Mouse (Mus musculus) c-Kit-positive CD71-positive TER-119-positive erythroid progenitor cells, embryonic 14.5 days (primary cell): Measurements from ENCODE around the gene Cd300lg.

Experiments used
- DNase-seq: peaks from one replicate; pipeline ENCODE4 v3.0.0-alpha.2; 2013; ENCODE audit warnings: low spot score

Gene Cd300lg

DNA sequence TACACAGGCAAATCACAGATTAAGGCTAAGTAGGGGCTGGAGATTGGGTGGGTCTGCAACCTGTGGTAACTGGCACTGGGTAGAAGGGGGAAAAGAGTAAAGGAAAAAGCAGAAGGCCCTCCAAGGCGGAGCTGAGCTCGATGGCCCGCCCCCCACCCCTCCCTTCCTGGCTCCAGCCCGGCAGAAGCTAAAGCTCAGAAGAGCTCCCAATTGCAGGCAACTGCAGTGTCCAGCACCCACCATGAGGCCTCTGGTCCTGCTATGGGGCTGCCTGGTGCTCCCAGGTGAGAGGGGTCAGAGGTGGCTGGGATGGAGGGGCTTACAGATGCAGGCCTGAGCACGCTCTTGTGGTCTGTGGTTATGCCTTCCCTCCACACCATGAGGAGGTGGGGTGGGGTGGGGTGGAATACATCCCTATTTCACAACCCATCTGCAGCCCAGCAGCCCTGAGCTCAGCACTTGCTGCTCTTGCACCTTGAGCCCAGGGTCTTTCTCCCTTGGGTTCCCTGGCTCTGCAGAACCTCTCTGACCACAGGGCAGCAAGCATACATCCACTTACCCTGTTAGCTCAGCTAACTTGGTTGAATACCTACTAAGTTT is at the start of gene Cd300lg:
TSS of gene Cd300lg (plus strand) at position 160 of the 600 bp plus-strand sequence.
- no peak for DNase-seq

DNA sequence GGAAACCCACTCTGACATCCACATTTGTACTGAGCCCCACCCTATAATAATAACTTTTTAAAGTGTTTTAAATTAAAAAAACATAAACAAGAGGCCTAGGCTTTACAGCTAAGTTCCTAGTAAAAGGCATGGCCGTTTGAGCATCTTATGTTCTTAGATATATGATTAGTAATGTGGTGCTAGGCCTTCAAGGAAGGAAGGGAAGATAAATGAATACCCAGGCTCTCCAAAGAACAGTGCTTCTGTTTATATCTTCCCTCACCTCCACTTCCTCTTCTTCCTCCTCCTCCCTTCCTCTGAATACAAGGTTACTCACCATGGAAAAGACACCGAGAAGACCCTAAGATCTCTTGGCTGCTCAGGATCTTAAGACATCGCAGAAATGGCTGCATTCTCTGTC is 49.5 kb upstream of the Cd300lg start:
- DNase-seq, result no peak

DNA sequence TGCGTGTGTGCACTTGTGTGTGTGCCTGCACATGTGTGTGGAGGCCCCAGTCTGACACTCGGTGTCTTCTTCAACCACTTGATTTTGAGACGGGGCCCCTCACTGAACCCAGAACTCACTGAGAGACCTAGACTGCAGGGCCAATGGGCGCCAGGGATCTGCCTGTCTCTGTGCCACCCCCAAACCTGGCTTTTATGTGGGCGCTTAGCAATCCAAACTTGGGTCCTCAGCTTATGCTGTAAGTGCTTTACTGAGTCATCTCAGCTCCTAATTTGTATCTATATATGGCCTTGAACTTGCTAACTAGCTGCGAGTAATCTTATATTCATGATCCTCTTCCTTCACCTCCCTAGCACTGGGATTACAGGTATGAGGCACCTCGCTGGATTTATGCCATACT is 48.9 kb upstream of the Cd300lg start:
- no peak for DNase-seq

DNA sequence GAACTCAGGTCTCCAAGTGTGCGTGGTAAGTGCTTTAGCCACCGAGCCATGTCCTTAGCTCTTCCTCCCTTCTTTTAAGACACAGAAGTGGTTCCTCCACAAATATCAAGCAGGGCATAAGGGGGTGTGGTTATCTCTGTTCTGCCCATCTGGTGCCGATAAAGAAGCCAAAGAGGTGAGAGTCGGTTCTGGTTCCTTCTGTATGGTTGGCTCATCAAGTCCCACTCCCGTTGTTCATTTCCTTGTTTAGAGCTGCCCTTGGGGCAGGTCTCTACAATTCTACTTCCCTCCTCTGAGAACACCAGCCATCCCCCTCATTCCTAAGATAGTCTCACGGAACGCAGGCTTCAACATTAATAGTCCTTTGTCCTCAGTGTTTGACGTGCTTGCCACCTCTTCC is 47.2 kb upstream of the Cd300lg start:
- peak; percentile 76 for DNase-seq

DNA sequence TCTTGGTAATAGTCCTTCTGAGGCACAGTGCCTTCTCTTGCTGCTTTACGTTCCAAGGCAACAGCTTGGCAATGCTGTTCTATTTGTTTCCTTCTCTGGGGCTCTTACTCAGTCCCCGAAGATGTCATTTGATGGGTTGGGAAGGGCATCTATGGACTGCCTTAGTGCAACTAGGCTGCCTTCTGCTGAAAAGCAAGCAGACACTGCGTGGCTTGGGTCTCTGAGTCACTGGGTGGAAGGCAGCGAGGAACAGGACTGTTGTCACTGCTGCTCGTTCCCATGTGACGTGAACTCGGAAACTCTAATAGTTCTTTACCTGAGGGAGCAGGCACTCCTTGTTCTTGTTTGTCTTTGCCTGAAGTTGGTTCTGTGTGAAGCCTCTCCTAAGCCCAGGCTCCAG is 45.4 kb upstream of the Cd300lg start:
- no peak for DNase-seq

DNA sequence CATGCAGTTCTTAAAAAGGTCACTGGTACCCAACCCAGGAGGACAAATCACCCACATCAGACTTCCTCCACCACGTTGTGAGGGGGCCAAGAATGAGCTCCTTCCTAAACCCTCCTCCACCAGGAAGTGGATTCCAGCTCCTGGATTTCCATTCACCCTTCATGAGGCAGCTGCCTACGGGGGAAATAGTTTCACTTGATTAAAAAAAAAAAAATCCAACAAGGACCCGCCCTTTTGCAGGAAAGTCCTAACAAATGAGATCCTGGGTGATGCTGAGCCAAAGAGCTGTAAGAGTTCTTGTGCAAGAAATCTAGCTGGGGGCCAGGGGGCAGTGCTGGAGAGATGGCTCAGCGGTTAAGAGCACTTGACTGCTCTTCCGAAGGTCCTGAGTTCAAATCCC is 43.1 kb upstream of the Cd300lg start:
- no peak for DNase-seq

DNA sequence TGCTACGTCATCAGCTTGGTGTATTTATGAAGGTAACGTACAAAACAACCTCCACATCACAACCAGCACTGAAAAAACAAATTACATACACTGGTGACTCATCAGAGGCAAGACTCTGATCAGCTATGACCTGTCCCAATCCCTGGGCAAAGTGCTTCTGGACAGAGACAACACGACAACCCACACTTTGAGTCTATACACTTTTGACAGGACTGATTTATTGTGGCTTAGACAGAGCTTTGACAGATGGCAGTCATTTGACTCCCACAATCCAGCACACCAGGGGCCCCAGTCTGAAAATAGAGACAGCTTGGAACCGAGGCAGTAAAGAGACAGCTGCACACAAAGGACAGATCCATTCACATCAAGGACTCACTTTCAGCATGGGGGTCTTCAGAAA is 41.8 kb upstream of the Cd300lg start:
- no peak for DNase-seq

DNA sequence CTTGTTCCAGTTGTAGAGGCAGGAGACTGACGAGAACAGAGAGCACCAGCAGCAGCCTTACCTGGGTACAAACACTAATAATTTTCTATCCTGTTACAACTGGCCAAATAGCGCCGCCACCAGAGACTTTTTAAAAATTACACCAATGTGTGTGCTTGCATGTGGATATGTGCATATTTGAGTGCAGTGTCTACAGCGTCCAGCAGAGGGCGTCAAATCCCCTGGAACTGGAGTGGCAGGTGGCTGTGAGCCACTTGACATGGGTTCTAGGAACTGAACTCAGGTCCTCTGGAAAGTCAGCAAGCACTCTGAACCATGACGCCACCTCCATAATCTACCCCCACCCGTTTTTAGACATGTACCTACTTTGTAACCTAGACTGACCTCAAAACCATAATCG is 37.1 kb upstream of the Cd300lg start:
- no peak for DNase-seq

DNA sequence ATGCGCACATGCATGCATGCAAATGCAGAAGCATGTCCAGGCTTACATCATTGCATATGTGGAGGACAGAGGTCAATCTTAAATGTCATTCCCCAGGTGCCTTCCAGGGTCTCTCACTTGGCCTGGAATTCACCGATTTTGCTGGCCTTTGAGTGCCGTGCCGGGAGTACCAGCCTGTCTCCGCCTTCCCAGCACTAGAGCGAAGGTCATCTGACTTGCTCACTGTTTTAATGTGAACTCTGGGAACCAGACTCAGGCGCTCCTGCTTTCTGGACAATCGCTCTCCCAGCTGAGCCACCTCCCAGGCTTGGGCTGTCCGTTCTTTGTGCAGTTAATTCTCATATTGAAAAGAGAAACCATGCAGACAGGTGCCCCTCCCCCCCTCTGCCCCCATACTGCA is 35.0 kb upstream of the Cd300lg start:
- DNase-seq, result no peak

DNA sequence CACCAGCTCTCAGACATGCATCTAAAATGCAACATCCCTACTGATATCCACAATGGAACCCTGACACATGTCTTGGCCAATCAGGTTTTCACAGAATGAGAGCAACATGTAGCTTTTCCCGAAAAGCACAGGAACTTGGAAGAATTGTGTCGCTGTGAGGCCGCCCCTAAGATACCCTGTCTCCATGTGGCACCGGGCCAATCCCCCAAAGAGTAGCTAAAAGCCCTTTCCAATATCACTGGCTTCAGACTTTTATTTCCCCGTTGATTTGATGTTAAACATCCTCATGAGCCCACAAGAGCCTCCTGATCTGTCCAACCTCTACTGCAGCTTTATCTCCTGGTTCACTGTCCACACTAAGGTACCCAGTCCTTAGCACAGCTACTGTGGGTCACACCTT is 34.6 kb upstream of the Cd300lg start:
- DNase-seq, result no peak

DNA sequence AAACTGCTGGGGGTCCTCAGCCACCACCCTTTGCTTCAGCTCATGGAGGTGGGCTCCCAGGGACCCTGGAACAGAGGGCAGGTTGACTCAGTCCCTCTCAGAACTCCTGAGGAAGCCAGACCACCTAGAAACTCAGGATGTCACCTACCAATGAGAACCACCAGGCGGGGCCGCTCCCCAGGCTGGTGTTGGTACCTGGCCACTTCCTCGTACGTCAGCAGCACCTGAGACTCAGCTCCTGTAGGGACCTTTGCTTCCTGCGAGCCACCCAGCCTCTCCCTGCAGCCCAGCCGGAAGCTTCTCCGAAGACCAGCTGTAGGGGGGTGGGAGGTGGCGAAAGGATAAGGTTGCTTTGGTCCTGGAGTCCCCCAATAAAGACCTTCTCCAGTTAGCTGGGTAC is 32.9 kb upstream of the Cd300lg start:
- no peak for DNase-seq

DNA sequence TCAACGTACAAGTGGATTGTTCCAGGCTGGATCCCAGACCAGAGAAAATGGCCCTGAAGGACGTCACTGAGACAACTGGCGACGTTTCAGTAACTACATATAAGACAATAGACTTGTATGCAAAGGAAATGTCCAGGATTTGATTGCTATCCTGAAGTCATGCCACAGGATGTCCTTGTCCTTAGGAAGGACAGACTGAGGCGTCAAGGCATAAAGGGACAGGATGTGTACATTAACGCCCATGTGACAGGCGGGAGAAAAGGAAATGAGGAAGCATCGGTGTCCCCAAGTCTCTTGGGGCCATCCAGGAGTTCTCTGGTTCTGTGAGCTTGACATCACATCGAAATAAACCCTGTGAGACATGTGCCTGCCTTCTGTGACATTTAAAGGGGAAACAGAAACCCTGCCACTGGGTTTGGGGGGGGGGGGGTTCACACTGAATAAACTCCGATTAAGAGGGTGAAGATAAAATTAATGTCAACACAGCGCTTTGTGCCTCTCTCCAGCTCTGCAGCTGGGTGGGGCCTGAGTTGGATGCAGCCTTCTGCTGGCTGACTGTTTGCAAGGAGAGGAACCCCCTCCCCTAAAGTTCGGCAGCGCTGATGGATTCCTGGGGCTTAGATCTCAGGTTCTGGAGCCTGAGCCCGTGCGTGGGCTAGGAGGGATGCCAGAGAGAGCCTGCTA is 32.2 kb upstream of the Cd300lg start:
- DNase-seq, result no peak

DNA sequence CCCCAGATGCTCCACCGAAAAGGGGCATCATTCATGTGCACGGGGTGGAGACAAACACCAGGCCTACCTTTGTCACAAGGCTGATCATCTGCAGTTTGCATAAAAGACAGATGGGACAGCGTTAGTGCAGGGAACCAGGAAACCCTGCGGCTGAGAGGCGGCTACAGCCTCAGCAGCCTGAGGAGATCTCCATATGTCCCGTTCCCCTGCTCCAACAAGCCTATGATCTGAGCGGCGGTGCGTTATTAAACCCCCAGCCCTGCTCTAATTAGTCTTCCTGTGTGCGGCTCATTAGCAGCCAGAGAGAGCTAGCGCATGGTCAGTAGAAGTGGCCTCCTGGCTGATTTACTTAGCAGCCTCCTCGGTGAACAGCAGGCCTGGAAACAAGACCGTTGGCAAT is 31.2 kb upstream of the Cd300lg start:
- DNase-seq, result no peak

DNA sequence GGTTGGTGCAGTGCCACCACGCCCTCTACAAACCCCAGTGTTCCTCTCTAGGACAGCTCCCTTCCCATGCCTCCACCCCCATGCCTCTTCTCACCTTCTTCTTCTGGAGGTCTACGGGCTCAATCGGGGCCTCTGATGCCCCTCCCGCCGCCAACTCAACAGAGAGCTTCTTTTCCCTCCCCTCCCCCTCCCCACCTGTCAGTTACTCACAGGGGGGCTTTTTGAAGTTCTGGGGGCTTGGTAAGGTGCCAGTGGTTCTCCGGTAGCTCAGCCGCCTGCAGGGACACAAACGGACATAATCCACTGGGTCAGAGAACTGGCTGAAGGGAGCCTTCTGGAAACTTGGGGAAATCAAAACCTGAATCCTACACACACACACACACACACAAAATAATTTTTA is 29.8 kb upstream of the Cd300lg start:
- no peak for DNase-seq

DNA sequence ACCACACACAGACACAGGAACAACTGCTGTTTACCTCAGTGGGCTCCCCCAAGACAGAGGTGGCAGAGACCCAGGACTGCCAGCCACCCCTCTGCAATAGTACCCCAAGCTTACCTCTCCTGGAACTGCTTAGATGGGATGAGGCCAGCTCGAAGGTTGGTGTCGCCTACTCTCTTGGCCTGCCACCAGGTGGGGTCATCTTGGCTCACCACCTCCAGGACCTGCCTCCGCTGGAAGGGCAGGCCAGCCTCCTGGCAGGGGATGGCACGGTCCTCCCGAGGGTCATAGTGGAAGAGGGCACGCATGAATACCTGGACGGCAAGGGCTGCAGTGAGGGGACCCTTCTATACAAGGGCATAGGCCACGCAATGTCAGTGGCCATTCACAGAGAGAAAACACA is 28.1 kb upstream of the Cd300lg start:
- no peak for DNase-seq

DNA sequence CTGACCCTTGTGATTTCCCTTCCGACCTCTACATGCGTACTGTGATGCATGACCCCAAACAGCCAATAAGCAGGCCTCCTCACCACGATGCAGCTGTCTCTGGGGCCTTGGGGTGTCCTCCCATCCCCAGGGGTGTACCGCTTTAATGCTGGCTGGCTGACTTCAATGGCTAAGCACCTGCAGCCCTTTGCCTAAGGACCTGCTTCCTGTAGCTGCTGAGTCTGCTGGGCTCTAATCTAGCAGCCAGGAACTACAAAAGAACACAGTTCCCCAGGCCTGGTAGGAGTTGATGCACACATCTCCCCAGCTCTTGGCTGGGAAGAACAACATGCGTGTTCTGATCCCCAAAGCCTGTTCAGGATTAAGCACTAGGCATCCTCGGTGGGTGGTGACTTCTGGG is 25.8 kb upstream of the Cd300lg start:
- DNase-seq, result no peak

DNA sequence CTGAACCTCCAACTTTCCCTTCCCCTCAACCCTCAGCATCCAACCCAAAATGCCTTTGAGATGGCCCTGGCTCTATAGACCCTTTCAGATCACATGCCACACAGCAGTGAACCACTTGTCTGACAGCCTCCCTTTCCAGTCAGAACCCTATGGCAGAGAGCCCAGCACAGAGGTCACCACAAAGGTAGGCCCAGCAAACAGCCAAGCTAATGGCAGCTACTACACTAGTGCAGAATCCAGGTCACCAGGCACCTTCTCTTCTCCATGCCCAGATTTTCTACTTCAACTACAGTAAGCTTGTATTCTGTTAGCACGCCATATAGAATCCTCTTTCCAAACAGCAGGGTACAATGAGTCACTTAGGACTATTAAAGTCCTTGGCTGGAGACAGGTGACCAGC is 25.2 kb upstream of the Cd300lg start:
- no peak for DNase-seq

DNA sequence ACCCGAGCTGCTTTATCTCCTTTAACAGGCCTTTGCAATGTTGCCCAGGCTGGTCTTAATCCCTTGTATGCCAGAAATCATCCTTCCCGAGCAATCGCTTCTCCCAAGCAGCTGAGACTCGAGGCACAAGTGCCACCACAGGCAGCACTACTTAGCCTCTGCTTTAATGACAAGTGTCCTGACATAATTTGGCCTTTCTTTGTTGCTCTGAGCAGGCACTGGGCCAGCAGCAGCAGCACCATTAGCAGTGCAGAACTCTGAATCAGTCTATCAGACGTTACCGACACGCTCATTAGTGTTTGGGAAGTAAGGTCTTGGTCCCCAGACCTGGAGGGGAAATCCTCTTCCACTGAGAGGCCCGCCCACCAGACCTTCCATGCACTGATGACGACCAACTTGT is 21.6 kb upstream of the Cd300lg start:
- no peak for DNase-seq

DNA sequence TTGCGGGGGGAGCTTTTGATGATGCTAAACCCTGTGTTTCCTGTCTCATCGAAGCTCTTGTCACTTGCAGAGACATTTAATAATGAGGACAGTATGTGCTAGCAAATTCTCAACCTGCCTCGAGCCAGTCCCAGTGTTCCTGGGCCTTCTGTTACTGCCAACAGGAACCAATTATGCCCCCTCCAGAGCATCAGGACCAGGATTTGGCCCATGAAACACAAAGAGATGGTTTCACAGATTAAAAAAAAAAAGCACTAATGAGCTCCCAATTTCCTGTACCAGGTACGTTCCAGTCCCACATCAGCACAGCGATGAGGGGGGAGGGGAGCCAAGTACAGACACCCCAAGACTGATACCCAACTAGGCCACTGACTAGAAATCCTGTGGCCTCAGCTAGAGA is 20.1 kb upstream of the Cd300lg start:
- no peak for DNase-seq

DNA sequence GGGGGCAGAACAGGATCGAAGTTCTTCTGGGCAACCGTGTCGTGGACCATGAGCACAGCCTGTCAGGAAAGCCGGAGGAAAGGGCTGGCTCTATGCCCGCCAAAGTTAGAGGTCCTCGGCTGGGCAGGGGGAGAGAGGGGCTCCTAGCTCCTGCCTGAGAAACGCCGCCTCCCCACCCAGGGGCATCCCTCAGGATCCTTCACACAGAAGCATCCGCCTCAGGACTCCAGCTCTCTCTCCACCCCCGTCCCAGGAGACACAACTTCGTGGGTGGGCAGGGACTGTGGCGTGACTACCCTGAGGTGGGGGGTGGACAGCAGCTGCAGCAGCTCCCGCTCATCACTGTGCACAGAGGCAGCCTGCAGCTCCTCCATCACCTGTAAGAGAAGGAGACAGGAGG is 17.9 kb upstream of the Cd300lg start:
- DNase-seq, result no peak

DNA sequence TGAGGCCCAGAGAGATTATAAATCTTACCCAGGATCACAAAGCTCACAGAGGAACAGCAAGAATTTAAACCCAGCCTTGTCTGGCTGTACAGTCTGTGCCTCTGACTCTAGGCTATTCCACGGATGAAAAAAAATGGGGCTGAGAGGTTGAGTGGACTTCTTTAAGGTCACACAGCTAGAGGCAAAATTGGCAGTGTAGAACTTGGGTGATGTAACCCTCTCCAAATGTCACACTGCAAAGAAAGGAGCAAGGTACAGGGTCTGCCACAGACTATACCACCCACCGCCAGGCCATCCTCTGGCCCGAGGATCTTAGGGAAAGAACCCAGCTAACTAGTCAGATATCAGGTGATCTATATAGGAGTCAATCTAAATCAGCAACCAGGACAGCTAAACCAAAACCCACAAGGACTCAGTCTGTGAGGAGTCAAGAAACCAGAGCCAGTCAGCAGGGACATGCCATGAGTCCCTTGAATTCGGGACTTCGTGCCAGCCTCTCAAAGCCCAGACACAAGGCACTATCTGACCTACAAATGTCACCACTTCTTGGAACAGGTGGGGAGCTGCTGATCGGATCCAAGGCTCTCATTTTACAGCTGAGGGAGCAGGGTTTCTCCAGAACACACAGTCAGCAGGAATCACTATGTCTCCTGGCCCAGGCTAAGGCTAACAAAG is 17.1 kb upstream of the Cd300lg start:
- DNase-seq, result no peak

DNA sequence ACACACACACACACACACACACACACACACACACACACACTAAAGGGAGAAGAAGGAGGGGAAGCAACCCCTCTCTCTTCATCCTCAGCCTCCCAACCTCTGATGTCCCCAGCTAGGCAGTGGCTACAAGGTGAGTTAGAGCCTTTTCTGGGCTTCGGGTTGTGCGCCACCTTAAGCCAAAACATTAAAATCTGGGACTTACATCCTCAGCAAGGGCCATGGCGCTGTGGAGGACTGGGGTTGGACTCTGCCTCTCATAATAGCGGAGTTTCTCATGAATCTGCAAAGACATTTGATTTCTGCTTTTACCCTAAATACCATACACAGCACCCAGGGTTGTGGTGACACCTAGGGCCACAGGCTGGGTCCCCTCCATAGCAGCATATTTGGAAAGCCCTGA is 16.4 kb upstream of the Cd300lg start:
- no peak for DNase-seq

DNA sequence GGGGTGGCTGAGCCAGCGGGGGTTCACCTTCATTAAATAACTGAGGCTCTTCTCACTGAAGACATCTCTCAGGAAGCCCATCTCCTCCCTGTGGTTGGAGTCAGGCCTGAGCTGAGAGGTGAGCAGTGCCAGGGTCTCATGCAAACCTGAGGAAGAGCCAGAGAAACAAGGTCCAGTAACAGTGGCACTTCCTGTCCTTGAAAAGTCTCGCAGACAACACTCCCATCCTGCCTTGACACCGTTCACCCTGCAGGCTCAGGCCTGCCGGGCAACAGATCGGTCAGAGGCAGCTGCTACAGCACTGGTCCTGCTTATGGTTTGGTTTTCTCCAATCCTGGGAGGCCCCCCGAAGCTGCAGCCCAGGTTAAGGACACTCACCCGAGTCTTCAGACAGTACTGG is 16.0 kb upstream of the Cd300lg start:
- DNase-seq, result no peak
